Mouse (Mus musculus): ENCODE results near the gene Tent5b.

Tent5b gene

DNA sequence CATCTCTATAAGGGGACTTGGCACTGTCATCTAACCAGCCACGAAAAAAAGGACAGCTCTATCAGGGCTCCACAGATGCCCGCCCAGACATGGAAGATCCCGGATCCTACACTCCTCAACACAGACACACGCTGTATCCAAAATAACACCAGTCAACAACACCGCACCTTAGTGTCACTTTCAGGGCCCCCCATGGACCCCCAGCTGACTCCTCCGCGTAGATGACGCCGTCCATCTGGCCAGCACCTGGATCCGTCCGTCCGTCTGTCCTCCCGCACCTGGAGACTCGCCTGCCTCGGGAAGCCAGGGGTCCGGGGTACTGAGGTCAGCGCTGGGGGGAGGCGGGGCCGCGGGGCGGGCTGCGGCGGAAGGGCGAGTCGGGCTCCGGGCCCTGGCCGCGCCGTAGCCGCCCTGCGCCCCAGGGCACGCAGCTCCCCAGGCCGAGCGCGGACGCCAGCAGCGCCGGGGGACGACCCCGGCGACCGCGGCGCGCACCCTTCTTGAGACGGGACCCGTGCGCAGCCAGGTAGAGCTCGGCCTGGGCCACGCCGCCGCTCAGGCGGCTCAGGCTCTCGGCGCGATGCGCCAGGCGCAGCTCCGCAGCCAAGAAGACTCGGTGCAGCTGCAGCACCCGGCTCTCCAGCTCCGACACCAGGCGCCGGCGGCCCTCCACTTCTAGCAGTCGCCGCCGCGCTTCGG lies 17.7 kb downstream of the Tent5b start:
- intact Hi-C loops (cut with DNase I): no loop called here

DNA sequence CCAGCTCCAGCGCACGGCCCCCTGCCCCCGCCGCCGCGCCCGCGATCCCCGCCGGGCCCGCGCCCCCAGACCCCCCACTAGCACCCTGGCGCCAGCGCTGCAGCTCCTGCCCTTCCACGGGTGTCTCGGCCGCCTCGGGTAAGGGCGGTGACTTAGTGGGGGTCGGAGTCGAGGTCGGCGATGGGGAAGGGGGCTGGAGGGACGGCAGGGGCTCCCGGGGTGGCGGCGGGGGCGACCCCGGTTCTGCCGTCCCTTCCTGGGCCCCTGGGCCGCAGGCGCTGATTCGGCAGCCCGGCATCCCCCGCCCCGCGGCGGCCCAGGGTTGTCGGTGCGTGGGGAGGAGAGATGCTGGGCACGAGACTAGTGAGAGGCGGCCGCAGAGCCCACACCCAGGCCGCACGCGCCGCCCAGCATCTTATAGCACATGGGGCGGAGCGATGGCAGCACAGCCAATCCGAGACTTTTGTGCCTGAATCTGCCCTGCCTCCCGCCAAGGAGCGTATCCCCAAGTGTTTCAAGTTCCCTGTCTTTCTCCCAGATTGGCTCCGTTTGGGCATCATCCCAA lies 18.3 kb downstream of the Tent5b start, which contains the start of gene Trnp1:
Trnp1 (minus strand) TSS at position 391 of the 565 bp plus-strand sequence.
- intact Hi-C loops (cut with DNase I): no loop called here

DNA sequence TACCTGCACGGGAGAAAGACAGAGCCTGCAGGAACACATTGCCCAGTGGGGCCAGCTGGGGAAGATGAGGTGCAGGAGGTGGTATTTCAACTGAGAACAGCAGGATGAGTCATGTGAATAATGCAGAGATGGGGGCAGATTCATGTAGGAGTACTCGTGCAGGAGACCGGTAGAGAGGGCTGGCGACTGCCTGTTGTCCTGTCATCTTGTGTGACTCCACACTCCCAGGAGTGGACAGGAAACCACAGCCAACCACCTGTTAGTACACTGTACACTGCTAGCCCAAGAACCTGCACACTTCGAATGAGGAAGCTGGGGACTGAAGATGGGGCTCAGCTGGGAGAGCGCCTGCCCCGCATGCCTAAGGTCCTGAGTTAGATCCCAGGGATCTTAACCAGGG lies 21.6 kb downstream of the Tent5b start:
- intact Hi-C loops (cut with DNase I): no loop called here

DNA sequence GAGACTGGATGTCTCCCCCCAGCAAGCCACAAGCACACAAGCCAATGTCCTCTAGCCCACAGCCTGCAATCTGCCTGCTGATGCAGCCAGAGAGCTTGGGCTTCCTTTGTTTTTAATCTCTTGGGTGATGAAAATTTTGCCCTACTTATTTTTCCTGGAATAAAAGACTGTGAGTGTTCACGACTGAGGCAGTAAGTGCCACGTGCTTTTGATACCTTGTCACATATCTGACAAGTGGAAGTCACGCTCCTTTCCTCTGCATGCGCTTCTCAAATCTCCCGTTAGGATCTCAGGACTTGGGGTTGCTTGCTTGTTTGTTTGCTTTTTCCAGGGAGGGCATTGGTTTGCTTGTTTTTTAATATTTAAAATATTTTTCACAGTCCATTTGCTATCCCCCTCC lies 24.4 kb downstream of the Tent5b start:
- intact Hi-C loops (cut with DNase I): no loop called here

DNA sequence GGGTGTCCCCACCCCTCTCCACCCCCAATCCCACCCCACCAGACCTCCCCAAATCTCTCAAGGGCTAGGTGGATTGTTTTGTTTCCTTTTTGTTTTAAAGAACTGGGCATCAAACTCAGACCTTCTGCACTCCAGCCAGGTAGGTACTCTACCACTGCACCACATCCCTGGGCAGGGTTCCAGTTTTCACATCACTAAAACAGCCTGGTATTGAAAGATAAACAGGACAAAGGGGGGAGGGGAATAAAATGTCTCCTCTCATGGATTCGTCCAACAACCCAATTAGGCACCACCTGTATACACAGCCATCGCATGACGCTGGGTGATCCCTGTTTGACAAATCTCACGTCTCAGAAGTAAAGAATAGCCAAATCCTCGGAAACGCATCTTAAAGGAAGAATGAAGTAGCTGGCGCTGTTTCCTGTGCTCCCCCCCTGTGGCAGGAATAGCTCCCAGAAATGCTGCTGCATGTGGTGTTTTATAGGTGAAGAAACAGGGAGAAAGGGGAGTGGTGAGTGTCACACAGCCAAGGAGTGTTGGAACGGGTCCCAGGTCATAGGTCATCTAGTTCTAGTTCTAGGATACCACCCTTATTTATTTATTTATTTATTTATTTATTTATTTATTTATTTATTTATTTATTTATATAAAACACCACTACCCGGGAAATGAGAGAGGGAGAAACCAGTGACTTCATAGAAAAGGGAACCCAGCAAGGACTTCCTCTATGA lies 25.0 kb downstream of the Tent5b start:
- intact Hi-C loops (cut with DNase I): no loop called here

DNA sequence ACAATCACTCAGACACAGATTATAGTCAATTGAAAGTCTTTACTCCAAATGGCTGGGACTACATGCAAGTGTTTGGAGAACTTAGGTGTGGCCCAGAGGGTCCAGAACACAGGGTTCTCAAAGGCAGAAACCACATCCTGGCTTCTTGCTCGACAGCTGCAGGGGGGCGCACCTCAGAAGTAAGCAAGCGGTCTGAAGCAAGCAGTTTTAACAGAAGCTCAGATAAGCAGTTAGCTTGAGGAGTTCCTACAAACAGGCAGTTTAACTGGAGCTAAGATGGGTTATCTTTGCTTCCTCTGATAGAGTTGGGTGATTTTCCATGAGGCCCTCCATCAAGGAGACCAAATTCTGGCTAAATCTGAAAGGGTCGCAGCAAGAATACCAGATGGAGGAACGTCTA lies 26.6 kb downstream of the Tent5b start:
- intact Hi-C loops (cut with DNase I): no loop called here

DNA sequence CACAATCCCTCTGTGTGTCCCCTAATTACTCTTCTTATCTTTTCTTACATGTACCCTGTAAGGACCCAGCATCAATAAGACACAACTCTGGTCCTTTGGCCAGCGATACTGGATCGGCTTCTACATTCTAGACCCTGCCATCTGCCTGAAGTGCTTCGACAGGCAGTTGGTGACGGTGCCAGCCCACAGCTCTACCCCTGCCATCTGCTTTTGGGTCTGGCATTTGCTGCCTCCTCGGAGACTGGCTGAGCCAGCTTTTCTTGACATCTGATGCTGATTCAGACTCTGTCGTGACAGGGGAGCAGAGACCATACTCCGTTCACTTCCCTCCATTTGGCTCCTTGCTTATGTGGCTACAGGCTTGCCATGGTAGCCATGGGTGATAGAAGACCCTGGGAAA lies 29.1 kb downstream of the Tent5b start:
- intact Hi-C loops (cut with DNase I): no loop called here

DNA sequence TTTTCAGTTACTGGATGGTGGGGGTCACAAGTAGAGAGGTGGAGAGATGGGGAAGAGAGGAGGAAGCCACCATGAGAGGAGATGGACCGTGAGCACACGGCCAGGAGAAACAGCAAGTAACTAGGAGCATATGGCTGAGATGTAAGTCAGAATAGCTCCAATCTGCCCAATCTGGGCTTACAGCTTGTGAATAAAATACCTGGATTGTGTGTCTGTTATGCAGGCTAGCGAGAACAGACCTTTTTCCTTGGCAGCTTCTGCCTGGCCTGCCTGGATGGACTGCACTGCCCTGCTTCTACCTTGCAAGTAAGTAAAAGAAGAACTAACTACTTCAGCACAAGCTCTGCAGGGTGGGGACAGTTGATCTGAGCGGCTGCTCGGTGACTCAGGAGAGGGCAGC lies 31.1 kb downstream of the Tent5b start:
- intact Hi-C loops (cut with DNase I): loop anchor here (5.0 kb wide), 2 partner anchors 34 to 89 kb away; no protein-coding TSS in a partner anchor

DNA sequence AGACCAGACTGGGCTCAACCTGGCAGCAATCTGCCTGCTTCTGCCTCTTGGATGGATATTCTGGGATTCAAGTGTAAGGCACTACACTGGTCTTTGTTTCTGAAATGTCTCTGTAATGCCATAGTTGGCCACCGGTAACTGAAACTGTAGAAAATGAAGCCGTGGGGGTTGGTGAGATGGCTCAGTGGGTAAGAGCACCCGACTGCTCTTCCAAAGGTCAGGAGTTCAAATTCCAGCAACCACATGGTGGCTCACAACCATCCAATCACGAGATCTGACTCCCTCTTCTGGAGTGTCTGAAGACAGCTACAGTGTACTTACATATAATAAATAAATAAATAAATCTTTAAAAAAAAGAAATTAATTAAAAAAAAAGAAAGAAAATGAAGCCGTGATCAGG lies 32.6 kb downstream of the Tent5b start:
- intact Hi-C loops (cut with DNase I): loop anchor here (5.0 kb wide), 2 partner anchors 35 to 90 kb away; no protein-coding TSS in a partner anchor

DNA sequence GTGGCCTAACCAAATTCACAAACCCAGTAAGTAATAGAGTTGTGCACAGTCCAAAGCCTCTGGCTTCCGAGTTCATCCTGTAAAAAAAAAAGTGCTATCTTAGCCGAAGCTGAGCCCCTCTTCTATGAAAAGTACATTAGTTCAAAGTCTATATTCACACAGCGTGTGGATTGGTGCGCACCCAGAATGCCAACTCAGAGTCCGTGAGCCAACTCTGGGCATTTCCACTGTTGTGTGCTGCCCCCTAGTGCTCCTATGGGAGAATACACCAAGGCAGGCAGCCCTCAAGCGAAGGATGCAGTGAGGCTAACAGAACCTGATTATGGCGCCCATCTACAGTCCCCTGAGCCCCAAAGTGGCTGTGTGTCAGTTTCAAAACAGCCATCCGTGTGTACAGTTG lies 33.0 kb downstream of the Tent5b start:
- intact Hi-C loops (cut with DNase I): loop anchor here (5.0 kb wide), 2 partner anchors 36 to 91 kb away; no protein-coding TSS in a partner anchor

DNA sequence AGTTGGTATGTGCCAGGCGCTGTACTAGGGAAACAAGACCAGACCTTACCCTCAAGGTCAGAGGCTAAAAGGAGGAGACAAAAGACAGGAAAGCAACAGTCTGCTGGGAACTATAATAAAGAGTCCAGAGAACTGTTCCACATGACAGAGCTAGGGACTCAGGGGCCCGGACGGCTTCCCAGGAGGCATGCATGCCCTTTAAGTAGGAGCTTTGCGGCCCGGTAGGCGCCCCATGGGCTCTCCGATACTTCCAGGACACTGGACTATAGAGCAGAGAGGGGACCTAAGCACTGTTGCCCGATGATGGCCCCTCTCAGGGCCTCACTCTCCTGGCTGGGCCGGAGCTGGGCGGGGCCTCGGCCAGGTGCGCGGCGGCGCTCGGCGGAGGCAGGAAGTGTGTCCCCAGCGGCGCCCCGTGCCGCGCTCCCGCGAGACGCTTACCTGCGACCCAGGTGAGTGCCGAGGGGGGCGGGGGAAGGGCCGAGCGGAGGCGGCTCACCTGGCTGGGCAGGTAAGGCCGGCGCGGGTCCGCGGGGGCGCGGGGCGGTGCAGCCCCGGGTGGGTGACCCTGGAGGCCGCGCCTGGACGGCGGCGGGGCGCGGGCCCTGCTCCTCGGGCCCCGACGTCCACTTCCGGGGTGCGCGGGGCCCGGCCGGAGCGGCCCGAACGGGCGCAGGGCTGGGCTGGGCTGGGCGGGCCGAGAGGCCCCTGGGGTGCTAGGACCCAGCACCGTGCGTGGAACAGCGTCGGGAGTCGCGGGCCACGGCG lies 38.9 kb downstream of the Tent5b start, which contains the start of gene Kdf1:
Kdf1 (plus strand) TSS at position 363 of the 768 bp plus-strand sequence.
- intact Hi-C loops (cut with DNase I): no loop called here

DNA sequence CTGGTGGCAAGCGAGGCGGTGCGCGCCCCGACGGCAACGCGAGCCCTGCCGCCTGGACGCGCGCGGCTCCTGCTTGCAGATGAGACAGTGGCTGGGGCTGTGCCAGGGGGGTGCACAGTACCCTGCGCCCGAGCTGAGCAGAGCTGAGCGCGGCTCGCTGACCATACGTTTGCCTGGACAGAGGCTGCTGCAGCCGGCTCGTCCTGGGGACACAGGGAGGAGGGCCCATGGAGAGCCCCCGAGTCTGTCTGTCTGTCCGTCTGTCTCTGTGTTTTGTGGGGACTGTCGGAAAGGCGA lies 39.4 kb downstream of the Tent5b start:
- intact Hi-C loops (cut with DNase I): no loop called here

DNA sequence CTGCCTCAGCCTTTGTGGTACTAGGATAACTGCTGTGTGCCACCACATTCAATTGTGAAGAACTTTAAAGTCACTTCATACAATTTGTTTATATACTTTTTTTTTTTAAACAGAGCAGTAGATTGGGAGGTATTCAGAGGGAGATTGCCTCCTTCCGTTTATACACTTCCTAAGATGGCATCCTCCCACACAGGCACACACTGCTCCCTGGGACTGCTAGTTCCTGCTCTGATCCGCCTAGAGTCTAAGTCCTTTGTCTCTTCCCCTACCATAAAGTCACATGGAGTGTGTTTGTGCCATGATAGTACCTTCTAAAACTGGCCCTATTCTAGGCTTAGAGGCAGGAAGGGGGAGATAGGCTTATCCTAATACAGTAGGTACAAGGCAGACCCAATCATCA lies 41.6 kb downstream of the Tent5b start:
- intact Hi-C loops (cut with DNase I): no loop called here

DNA sequence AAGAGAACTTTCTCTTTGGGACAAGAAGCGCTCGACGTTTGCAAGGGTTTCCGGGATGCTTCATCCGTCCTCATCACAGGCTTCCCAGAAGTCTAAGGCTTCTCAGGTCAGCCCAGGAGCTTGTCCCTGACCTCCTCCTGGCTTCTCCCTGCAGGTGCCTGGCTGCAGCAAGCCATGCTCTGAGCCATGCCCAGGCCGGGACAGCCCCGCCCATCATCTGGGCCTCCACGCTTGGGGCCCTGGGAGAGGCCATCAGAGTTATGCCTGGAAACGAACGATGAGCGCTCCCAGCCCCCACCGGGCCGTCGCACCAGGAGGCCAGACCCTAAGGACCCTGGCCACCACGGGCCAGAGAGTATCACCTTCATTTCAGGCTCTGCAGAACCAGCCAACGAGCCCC lies 47.9 kb downstream of the Tent5b start:
- intact Hi-C loops (cut with DNase I): no loop called here

DNA sequence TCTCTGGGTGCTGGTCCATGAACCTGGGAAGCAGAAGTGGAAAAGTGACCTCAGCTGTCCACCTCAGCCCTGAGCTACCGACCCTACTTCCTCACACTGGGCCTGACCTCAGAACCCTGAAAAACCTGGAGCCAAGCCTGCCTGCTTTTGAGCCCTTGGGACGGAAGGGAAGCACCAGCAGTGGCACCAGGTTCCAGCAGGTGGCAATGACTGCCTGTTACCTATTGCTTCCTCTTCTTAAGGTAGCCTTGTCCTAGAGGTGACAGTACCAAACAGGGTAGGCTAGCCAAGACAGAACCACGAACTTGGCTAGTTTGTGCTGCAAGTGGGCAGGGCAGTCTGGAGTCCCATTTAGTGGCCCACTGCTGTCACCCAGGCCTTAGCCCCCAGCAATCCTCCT lies 52.8 kb downstream of the Tent5b start:
- intact Hi-C loops (cut with DNase I): no loop called here

DNA sequence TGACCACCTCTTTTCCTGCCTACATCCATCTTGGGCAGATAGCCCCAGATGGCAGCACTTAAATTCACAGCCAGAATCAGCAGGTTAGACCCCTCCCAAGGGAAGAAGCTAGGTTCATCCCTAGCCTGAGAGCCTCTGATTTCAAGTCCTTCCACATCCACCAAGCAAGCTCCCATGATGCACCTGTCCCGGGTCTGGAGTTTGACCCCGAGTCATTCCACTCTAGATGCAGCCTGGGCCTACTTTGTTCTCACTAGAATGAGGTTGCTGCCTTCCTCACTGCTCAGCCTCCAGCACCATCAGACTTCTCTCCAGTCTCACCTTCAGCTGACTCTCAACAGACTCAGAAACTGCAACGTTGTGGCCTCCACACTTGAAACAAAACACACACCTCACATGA lies 56.1 kb downstream of the Tent5b start:
- intact Hi-C loops (cut with DNase I): no loop called here

DNA sequence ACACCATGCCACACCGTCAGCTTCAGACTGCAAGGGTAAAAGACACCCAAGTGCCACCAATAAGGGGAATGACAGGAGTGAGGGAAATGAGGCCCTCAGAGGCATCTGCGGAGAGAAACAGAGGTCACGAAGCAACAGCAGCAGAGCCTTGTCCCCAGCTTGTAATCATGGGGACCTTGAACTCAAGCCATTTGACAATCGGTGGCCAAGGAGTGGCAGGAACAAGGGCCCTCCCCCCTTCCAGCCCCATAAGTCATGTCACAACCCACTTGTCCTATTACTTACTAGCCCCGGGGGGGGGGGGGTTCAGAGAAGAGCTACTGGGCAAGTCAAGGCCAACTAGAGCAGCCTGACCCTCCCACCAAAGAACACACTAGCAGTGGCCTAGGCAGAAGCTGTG lies 56.7 kb downstream of the Tent5b start:
- intact Hi-C loops (cut with DNase I): no loop called here
